Mouse (Mus musculus) midbrain, postnatal 0 days (tissue): ENCODE data around the gene Ltbp2. TPM values are rescaled to one million over a fixed set of nuclear protein-coding genes. Genes with fewer than 3 reads are reported as not detected.

Experiments used
- ATAC-seq: fragments of 200-750 bp; cut with Nextera tagmentation; 2 replicates; pipeline ENCODE4 v1.8.0; 2017; ENCODE audit warnings: moderate number of reproducible peaks, mild to moderate bottlenecking, moderate TSS enrichment, moderate library complexity; ENCODE audit not compliant: low FRiP score
- DNase-seq: peaks from one replicate; pipeline ENCODE4 v3.0.0-alpha.2; 2015; ENCODE audit warnings: low spot score
- H3K27ac ChIP-seq: fragments of 300-500 bp; sonication (generic); 2 replicates; pipeline ENCODE4 v1.5.1; 2014; ENCODE audit warnings: low read depth, mild to moderate bottlenecking, low read length, mixed read lengths
- H3K27me3 ChIP-seq: fragments of 300-500 bp; sonication (generic); 2 replicates; pipeline ENCODE4 v1.6.1; 2014; ENCODE audit warnings: low read length, control low read depth, mixed read lengths; ENCODE audit not compliant: insufficient read depth
- H3K36me3 ChIP-seq: fragments of 300-500 bp; sonication (generic); 2 replicates; pipeline ENCODE4 v1.6.1; 2014; ENCODE audit warnings: low read length, control low read depth, mixed read lengths; ENCODE audit not compliant: insufficient read depth
- H3K4me1 ChIP-seq: fragments of 300-500 bp; sonication (generic); 2 replicates; pipeline ENCODE4 v1.6.1; 2014; ENCODE audit warnings: mild to moderate bottlenecking, control low read depth, antibody characterized with exemption, low read length, mixed read lengths; ENCODE audit not compliant: insufficient read depth
- H3K4me2 ChIP-seq: fragments of 300-500 bp; sonication (generic); 2 replicates; pipeline ENCODE4 v1.6.1; 2014; ENCODE audit warnings: low read depth, mild to moderate bottlenecking, low read length, mixed read lengths; ENCODE audit not compliant: poor library complexity, severe bottlenecking
- H3K4me3 ChIP-seq: fragments of 300-500 bp; sonication (generic); 2 replicates; pipeline ENCODE4 v1.5.1; 2014; ENCODE audit warnings: low read depth, mild to moderate bottlenecking, low read length, moderate library complexity
- H3K9ac ChIP-seq: fragments of 300-500 bp; sonication (generic); replicated peaks from 2 replicates; pipeline ENCODE4 v1.6.1; 2014; ENCODE audit warnings: mild to moderate bottlenecking, low read length, moderate library complexity, mixed read lengths; ENCODE audit not compliant: poor library complexity, severe bottlenecking
- H3K9me3 ChIP-seq: fragments of 300-500 bp; sonication (generic); 2 replicates; pipeline ENCODE4 v1.6.1; 2016; ENCODE audit warnings: low read length, control low read depth
- CTCF ChIP-seq: IDR thresholded peaks from 2 replicates; pipeline ENCODE4 v1.5.1; 2016; ENCODE audit warnings: antibody characterized with exemption, mild to moderate bottlenecking
- WGBS: fragments of 180-500 bp; shearing (Covaris S2); extraction: QIAGEN DNeasy Blood & Tissue Kit; methylation state at CpG from one replicate; pipeline ENCODE4 v1.1.7; 2014; 5-methylcytosine and 5-hydroxymethylcytosine counted together
- polyA plus RNA-seq: library from polyadenylated mRNA; unstranded; fragments of >200 nt; fragmentation: Nextera tagmentation; extraction: Ambion mirVana; gene quantifications from 2 replicates; pipeline ENCODE4 v1.2.1, GENCODE M21; 2015
- total RNA-seq: library from RNA; depleted of rRNA; stranded (reverse); fragments of >200 nt; gene quantifications from 2 replicates; pipeline ENCODE4 v1.2.3, GENCODE M21; 2014

Gene Ltbp2
- total and polyA plus RNA-seq, 2 experiments from 2014 or later: 0.14 to 4.0 TPM

DNA sequence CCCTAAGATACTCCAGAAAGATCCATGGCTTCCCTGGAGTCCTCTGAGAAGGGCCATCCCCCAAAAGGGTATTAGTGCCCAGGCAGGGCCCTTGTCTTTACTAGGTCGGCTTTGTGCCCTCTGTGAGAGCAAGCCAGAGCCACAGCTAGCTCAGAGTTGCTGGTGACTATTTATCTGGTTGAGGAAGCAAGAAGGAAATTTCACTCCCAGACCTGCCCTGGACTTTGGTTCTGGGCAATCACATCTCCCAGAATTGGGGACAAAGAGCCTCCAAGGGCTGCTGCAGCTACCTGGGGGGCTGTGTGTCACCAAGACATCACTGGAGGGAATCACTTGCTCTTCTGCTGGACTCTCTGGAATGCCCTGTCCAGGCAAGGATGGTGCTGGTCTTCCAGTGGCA lies 70.3 kb downstream of the Ltbp2 start:
- no peak for ATAC-seq
- no peaks in the 10 kb centered on the region for H3K27me3 ChIP-seq
- H3K9me3 ChIP-seq: no peaks in the 10 kb centered on the region
- H3K4me3 ChIP-seq: no peak overlapping the region
- no peaks in the 10 kb centered on the region for H3K36me3 ChIP-seq
- H3K4me2 ChIP-seq: no peak overlapping the region
- H3K27ac ChIP-seq: no peak overlapping the region
- H3K4me1 ChIP-seq: no peaks in the 10 kb centered on the region
- no peak for TF ChIP-seq CTCF
- WGBS: 88% methylated on average over 1 of the region's 1 CpGs
- DNase-seq: no peak
- no peak overlapping the region for H3K9ac ChIP-seq

- ATAC-seq: no peak
- Histone ChIP-seq H3K4me3 (no peak overlapping the region), H3K9me3 (no peaks in the 10 kb centered on the region), H3K36me3 (no peaks in the 10 kb centered on the region), H3K4me1 (no peaks in the 10 kb centered on the region), H3K27ac (no peak overlapping the region), H3K9ac (no peak overlapping the region), H3K4me2 (no peak overlapping the region), H3K27me3 (no peaks in the 10 kb centered on the region)
- no peak for TF ChIP-seq CTCF
- DNase-seq: no peak
- WGBS: 78% methylated on average over 9 of the region's 9 CpGs
Observed at GRCm38 (mm10) chr12:84805228-84805842, 71.0 kb downstream of the Ltbp2 start.

DNA sequence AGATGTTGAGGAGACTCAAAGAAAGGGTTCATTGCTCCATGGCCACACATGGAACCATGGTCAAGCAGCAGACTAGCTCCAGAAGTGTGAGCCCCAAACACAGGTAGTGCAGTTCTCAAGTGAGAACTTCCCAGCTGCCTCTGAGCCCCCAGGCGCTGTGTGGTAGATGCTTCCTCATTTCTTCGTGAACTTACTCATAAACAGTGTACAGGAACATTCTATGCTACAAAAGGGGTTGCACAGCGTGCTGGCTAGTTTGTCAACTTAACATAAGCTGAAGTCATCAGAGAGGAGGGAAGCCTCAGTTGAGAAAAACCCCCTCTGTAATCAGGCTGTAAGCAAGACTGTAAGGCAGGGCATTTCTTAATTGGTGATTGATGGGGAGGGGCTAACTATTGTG lies 73.7 kb downstream of the Ltbp2 start:
- no peak for DNase-seq
- H3K9me3 ChIP-seq: no peaks in the 10 kb centered on the region
- no peaks in the 10 kb centered on the region for H3K4me1 ChIP-seq
- H3K4me3 ChIP-seq: no peak overlapping the region
- ATAC-seq: no peak
- no peaks in the 10 kb centered on the region for H3K36me3 ChIP-seq
- H3K4me2 ChIP-seq: no peak overlapping the region
- H3K9ac ChIP-seq: no peak overlapping the region
- no peak for TF ChIP-seq CTCF
- no peak overlapping the region for H3K27ac ChIP-seq
- 92% methylated on average over 3 of the region's 3 CpGs for WGBS
- no peaks in the 10 kb centered on the region for H3K27me3 ChIP-seq

DNA sequence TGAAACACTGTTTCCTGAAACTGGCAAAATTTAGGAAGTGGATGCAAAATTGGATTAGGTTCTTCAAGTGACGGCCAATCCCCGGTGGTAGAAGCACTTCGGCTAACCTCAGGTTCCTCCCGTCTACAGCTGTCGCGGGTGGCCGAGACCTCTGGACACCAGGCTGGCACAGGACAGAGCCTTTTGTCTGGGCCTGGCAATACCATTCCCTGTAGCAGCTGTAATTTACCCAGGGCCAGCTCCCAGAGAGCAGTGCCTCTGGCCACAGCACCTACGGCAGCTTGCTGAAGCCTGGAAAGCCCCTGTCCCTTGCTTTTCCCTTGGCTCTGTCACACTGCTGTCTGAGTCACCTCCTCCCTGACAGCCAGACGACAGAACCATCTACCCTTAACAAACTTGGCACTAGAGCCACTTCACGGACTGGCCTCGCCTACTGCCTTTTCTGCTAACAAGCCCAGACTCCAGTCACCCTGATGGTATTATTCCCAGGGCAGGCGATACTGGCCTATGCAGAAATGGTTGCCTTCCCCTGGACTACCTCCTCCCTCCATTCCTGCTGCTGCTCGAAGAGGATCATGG lies 74.7 kb downstream of the Ltbp2 start:
- H3K4me2 ChIP-seq: no peak overlapping the region
- H3K27ac ChIP-seq: no peak overlapping the region
- WGBS: 81% methylated on average over 13 of the region's 13 CpGs
- DNase-seq (no peak), ATAC-seq (no peak)
- H3K36me3 ChIP-seq: no peaks in the 10 kb centered on the region
- H3K4me3 ChIP-seq: no peak overlapping the region
- no peaks in the 10 kb centered on the region for H3K4me1 ChIP-seq
- no peak overlapping the region for H3K9ac ChIP-seq
- no peak for TF ChIP-seq CTCF
- H3K27me3 ChIP-seq: no peaks in the 10 kb centered on the region
- no peaks in the 10 kb centered on the region for H3K9me3 ChIP-seq

DNA sequence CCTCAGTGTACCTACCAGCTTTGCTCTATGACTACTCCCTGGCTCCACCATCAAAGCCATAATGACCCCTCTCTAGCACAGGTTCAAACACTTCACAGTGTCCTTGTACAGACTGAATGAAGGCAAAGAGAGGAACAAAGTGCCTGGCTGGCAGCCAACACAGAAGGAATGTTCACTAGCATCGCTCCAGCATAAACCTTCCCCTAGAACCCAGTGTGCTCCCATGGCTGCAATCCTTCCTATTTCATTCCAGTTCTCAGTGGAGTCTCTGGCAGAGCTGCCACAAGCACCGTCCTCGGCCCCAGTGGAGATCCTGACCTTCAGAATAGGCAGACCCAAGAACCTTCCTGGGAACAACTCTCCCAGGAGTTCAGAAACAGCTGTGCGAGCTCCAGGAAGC lies 75.9 kb downstream of the Ltbp2 start:
- H3K4me2 ChIP-seq: no peak overlapping the region
- DNase-seq: no peak
- no peak overlapping the region for H3K9ac ChIP-seq
- H3K4me3 ChIP-seq: no peak overlapping the region
- H3K9me3 ChIP-seq: no peaks in the 10 kb centered on the region
- ATAC-seq: no peak
- H3K27me3 ChIP-seq: no peaks in the 10 kb centered on the region
- no peaks in the 10 kb centered on the region for H3K36me3 ChIP-seq
- H3K27ac ChIP-seq: no peak overlapping the region
- H3K4me1 ChIP-seq: no peaks in the 10 kb centered on the region
- no peak for TF ChIP-seq CTCF
- WGBS: 64% methylated on average over 4 of the region's 4 CpGs

- no peak for TF ChIP-seq CTCF
- Histone ChIP-seq H3K4me3 (no peak overlapping the region), H3K4me2 (no peak overlapping the region), H3K9ac (no peak overlapping the region), H3K9me3 (no peaks in the 10 kb centered on the region), H3K27ac (no peak overlapping the region), H3K36me3 (no peaks in the 10 kb centered on the region), H3K27me3 (no peaks in the 10 kb centered on the region), H3K4me1 (no peaks in the 10 kb centered on the region)
- ATAC-seq: no peak
- 92% methylated on average over 13 of the region's 13 CpGs for whole genome bisulfite sequencing
- DNase-seq: no peak
Observed at GRCm38 (mm10) chr12:84799086-84799485, 77.2 kb downstream of the Ltbp2 start.
